Mouse (Mus musculus): ENCODE results near the gene Sec14l1.

DNA sequence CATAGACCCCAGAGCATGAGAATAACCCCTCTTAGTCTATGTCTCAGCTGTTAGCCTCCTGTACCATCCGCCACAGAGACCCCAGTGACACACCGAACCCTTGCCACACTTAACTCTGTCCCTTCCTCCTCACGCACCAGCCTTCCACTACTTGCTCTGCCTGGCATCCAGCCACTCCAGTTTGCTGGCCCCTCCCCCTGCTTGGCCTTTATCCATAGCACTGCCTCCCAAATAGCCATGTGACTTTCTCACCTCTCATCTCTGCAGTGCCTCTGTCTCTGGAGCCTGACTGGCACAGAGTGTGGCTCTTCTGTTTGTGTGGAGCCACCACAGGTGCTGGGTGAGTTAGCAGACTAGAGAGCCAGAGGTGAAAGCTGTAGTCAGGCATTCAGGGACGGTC lies 27.5 kb downstream of the Sec14l1 start:
- TF ChIP-seq CTCF (IDR thresholded peaks at IDR 0.05; ENCODE audit: control insufficient read depth, insufficient read depth, low read length) (no peak), POLR2A (IDR thresholded peaks at IDR 0.05; ENCODE audit: borderline replicate concordance, control insufficient read depth, low read depth, low read length) (no peak)
